Mouse (Mus musculus) activated CD4-positive, CD25-positive, alpha-beta regulatory T cell, adult 9 weeks (primary cell): ENCODE results near the gene Npy4r. TPM values are rescaled to one million over a fixed set of nuclear protein-coding genes. Genes with fewer than 3 reads are reported as not detected.

Source experiments
- polyA plus RNA-seq: library from polyadenylated mRNA; unstranded; fragments of 100-300 nt; shearing (Covaris generic); gene quantifications from one replicate; pipeline ENCODE4 v1.2.1, GENCODE M21; 2017

Npy4r gene
- not detected for polyA plus RNA-seq

DNA sequence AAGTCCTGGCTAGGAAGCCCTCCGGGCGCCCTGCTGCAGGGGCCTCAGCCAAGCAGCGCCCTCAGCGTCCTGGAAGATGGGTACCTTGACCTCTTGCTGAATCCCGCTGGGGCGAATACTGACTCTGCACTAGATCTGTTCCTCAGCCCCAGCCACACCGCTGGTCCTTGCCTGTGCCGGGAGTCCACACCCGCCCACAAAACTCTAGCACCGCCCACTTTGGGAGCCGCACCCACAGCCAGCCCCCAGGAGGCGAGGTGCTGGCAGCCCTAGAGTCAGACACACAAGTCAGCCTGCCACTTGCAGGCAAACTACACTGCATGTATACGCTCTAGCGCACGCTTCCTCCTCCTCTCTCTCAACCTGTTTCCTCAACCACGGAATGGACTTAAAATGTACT is at the start of gene Npy4r:
Gene Npy4r (minus strand): TSS at position 148 of the 400 bp plus-strand sequence.

GRCm38 (mm10) chr14:34201231-34202035 is 49.1 kb upstream of the Npy4r start, which contains the start of gene Gprin2:
Gene Gprin2 (minus strand): TSS chr14:34201653.

DNA sequence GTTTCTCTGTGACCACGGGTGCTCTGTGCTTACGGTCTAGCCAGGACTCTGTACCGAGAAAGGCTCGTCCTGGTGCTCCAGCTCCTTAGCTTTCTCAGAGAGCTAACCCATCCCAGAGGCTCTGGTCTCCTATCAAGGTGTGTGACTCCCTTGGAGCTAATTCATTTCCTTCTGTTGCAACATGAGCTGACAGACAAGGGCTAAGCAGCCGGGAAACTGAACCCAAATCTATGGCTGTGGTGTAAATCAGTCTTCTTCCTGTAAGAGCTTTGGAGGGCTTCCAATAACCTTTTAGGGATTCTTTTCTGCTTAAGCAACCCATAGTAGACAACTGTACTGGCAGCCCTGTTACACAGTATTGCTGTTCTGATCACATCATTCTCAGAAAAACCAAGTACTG is 49.7 kb downstream of the Npy4r start, which contains the start of gene A630023A22Rik:
Gene A630023A22Rik (minus strand): TSS at position 154 of the 400 bp plus-strand sequence.

Other genes starting within 250 kb of the Npy4r start
- gene Gdf10, start 228.9 kb downstream of the Npy4r start, polyA plus RNA-seq = not detected
- not detected for gene Gdf2, start 211.4 kb downstream of the Npy4r start, polyA plus RNA-seq
- not detected for gene Rbp3, start 198.5 kb downstream of the Npy4r start, polyA plus RNA-seq
- not detected for gene Zfp488, start 173.7 kb downstream of the Npy4r start, polyA plus RNA-seq
- not detected for gene Gm30083, start 137.3 kb downstream of the Npy4r start, polyA plus RNA-seq
- not detected for gene Gm5460, start 135.7 kb downstream of the Npy4r start, polyA plus RNA-seq
- gene Antxrl, start 99.8 kb downstream of the Npy4r start, polyA plus RNA-seq = not detected
- gene Anxa8, start 66.5 kb downstream of the Npy4r start, polyA plus RNA-seq = not detected
- gene A630023A22Rik, start 49.7 kb downstream of the Npy4r start, polyA plus RNA-seq = not detected
- not detected for gene Gprin2, start 49.2 kb upstream of the Npy4r start, polyA plus RNA-seq
- not detected for gene Syt15, start 67.1 kb upstream of the Npy4r start, polyA plus RNA-seq
- gene Shld2, start 158.0 kb upstream of the Npy4r start, polyA plus RNA-seq = 6.8 TPM
- gene Glud1, start 158.2 kb upstream of the Npy4r start, polyA plus RNA-seq = 13.0 TPM
- not detected for gene Fam25c, start 202.9 kb upstream of the Npy4r start, polyA plus RNA-seq
- not detected for gene Sncg, start 222.3 kb upstream of the Npy4r start, polyA plus RNA-seq
- 0.18 TPM for gene Mmrn2, start 223.0 kb upstream of the Npy4r start, polyA plus RNA-seq